Mouse (Mus musculus) testis, adult 2 months (tissue): ENCODE measurements around the gene Dock10. TPM values are rescaled to one million over a fixed set of nuclear protein-coding genes. Genes with fewer than 3 reads are reported as not detected.

ENCODE experiments used
- H3K27ac ChIP-seq: fragments of 200-500 bp; 2 replicates; pipeline ENCODE4 v1.5.1; 2012; ENCODE audit warnings: low read depth, low read length; ENCODE audit not compliant: control insufficient read depth, insufficient read depth
- H3K27me3 ChIP-seq: fragments of 200-500 bp; 2 replicates; pipeline ENCODE4 v1.6.1; 2012; ENCODE audit warnings: mild to moderate bottlenecking, low read length, moderate library complexity; ENCODE audit not compliant: control insufficient read depth, insufficient read depth
- H3K36me3 ChIP-seq: fragments of 200-500 bp; 2 replicates; pipeline ENCODE4 v1.6.1; 2012; ENCODE audit warnings: mild to moderate bottlenecking, low read length; ENCODE audit not compliant: control insufficient read depth, insufficient read depth
- H3K4me1 ChIP-seq: fragments of 200-500 bp; 2 replicates; pipeline ENCODE4 v1.6.1; 2012; ENCODE audit warnings: low read length; ENCODE audit not compliant: control insufficient read depth, insufficient read depth
- H3K4me3 ChIP-seq: fragments of 200-500 bp; 2 replicates; pipeline ENCODE4 v1.5.1; 2012; ENCODE audit warnings: low read depth, mild to moderate bottlenecking, low read length, moderate library complexity, mixed read lengths; ENCODE audit not compliant: control insufficient read depth
- CTCF ChIP-seq: fragments of 200-500 bp; IDR thresholded peaks from 2 replicates; pipeline ENCODE4 v1.5.1; 2012; ENCODE audit warnings: low read depth, mild to moderate bottlenecking, inconsistent platforms, low read length, moderate library complexity; ENCODE audit not compliant: control insufficient read depth, insufficient read depth, insufficient replicate concordance
- POLR2A ChIP-seq: fragments of 200-500 bp; IDR thresholded peaks from 2 replicates; pipeline ENCODE4 v1.6.1; 2012; ENCODE audit warnings: low read depth, mild to moderate bottlenecking, inconsistent platforms, low read length, moderate library complexity; ENCODE audit not compliant: control insufficient read depth
- polyA plus RNA-seq: library from polyadenylated mRNA; depleted of rRNA; stranded (reverse); fragments of >200 nt; gene quantifications from 2 replicates; pipeline ENCODE4 v1.2.3, GENCODE M21; 2012

The Dock10 gene
- polyA plus RNA-seq, 1 experiment, result 0.19 TPM

DNA sequence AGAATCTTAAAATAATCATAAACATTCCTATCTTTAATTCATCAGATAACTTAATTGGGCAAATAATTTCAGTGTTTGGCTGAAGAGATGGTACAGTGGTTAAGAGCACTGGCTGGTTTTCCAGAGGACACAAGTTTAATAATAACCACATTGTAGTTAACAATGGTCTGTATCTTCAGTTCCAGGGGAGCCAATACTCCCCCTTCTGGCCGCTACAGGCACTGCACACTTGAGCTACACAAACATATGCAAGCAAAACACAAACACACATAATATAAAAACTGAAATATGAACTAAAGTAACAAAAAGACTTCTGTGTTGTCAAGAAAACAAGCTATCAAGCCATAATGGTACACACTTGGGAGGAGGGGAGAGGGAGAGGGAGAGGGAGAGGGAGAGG, 102.5 kb downstream of the Dock10 start:
- no peak; the same call in 1 of the 2 replicates for TF ChIP-seq CTCF
- TF ChIP-seq POLR2A, result no peak
- Histone ChIP-seq H3K4me3 (no peak overlapping the region), H3K27ac (no peak overlapping the region), H3K36me3 (no peaks in the 10 kb centered on the region), H3K4me1 (no peaks in the 10 kb centered on the region), H3K27me3 (no peaks in the 10 kb centered on the region)

DNA sequence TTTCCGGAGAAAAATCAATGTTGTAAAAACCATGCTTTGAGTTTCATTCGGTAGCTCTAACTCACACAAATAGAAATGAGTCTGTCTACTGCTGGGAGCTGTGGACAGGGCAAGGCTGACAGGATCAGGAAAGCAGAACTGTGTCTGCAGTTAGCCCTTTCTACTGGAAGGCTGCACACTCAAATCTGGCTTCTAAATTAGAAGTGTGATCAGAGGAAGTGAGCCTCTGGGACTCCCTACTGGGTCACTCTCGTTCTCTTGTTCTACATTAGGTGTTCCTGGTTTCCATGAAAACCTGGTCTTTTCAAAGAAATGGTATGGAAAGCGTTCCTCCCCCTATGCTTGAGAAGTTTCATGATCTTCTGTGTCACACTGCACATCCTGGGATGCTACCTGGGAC, 103.1 kb downstream of the Dock10 start:
- Histone ChIP-seq H3K4me1 (no peaks in the 10 kb centered on the region), H3K27ac (no peak overlapping the region), H3K4me3 (no peak overlapping the region), H3K27me3 (no peaks in the 10 kb centered on the region), H3K36me3 (no peaks in the 10 kb centered on the region)
- TF ChIP-seq POLR2A, result no peak
- no peak for TF ChIP-seq CTCF

DNA sequence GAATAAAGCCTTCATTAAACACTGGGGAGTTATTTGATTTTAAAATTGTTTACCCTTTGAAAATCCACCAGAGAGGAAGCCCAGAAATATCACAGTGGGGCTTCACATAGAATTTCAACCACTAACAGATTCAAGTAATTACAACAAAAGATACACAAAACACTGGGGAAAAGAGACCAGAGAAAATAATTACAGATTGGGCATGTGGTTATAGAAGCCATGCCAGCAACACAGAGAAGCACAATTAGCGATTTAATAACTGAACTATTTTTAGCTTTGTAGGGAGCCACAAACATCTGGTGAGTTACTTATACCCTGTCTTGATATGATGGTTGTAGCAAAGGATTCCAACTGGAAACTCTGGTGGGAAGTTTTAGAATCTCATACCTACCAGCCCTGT, 104.2 kb downstream of the Dock10 start:
- no peak for TF ChIP-seq POLR2A
- TF ChIP-seq CTCF, result no peak
- no peaks in the 10 kb centered on the region for H3K27me3 ChIP-seq

DNA sequence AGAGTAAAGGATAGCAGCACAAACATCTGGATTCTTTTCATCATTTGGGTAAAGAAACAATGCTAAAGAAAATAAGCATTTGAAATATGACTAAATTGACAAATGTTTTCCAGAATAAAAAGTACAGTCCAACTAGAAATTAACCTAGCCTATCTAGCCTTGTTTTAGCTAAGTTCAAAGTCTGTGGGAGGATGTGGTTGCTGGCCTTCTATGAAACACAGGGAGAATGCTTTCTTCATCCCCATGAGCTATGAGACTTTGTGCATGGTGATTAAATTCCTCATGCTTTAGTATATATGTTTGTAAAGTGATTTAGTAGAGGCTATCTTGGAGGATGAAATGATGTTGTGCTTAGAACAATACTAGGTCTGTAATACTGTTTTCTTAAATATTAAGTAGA, 105.5 kb downstream of the Dock10 start:
- Histone ChIP-seq H3K4me1 (no peaks in the 10 kb centered on the region), H3K4me3 (no peak overlapping the region), H3K27me3 (no peaks in the 10 kb centered on the region), H3K36me3 (no peaks in the 10 kb centered on the region), H3K27ac (no peak overlapping the region)
- TF ChIP-seq POLR2A (no peak), CTCF (no peak)

More for the DNA sequence above, 104.2 kb downstream of the Dock10 start:
- Histone ChIP-seq H3K4me3 (no peak overlapping the region), H3K27ac (no peak overlapping the region), H3K36me3 (no peaks in the 10 kb centered on the region), H3K4me1 (no peaks in the 10 kb centered on the region)

DNA sequence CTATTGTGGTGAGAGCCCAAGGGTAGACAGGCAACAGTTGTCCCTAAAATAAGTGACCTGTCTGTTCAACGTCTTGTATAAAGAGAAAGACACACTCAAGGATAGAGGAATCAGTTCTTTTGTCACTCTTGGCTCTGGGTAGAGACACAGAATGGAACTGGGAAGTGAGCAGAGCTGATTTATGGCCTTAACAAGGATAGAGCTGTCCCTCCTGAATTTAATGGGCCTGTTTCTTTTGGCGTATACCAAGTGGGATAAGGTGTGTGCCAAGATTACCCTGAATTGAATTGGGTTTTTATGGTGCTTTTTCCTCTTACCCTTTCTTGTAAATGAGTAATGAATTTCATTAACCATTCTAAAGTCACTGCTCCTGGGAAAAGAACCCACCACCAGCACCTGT, 106.2 kb downstream of the Dock10 start:
- Histone ChIP-seq H3K4me1 (no peaks in the 10 kb centered on the region), H3K27ac (no peak overlapping the region), H3K4me3 (no peak overlapping the region), H3K36me3 (no peaks in the 10 kb centered on the region), H3K27me3 (no peaks in the 10 kb centered on the region)
- TF ChIP-seq CTCF, result no peak
- no peak for TF ChIP-seq POLR2A

DNA sequence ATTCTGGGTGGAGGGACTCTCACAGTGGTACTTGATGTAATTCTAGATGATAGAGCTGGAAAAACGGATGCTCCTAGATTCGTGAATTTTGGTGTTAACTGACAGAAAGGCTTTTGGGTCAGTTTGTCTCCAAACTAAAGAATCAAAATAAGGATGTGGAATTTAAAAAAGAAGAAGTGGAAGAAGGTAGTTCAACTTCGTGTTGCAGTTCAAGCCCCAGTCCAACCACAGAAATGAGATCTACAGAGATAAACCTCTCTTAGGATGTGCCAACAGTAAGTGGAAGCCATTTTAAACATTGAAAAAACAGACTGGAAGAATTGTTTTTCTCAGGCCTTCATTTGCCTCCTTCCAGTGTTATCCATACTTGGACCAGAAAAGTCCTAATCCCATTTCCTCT, 111.7 kb downstream of the Dock10 start:
- TF ChIP-seq POLR2A (no peak), CTCF (no peak)
- no peak overlapping the region for H3K4me3 ChIP-seq
- H3K36me3 ChIP-seq, result no peaks in the 10 kb centered on the region
- H3K27ac ChIP-seq, result no peak overlapping the region
- no peaks in the 10 kb centered on the region for H3K27me3 ChIP-seq
- no peaks in the 10 kb centered on the region for H3K4me1 ChIP-seq

DNA sequence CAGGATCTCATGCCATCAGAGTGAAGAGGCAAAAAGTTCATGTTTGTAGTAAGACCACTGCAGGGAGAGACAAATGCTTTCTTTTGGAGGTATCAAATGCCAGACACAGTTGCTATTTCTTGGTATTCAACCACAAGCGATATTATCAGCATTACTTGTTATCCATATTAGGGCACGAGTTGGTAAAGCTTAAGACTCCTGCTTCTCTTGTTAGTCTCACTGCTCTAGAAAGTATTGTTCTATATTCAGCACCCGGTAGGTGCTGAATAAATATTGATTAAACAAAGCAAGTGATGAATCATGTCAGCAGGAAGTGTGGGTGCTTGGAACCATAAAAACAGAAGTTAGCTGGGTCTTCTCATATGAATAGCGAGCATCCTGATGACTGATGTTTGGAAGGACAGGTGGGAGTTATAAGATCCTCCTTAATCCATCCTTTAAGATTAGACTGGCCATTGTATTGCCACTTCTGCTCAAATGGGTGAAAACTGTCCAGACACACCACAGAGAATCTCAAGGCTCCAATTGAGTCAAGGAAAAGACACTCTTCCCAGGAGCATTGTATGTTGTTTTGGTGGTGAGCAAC, 114.4 kb downstream of the Dock10 start:
- no peaks in the 10 kb centered on the region for H3K36me3 ChIP-seq
- no peaks in the 10 kb centered on the region for H3K4me1 ChIP-seq
- H3K27ac ChIP-seq, result no peak overlapping the region
- TF ChIP-seq CTCF (no peak), POLR2A (no peak)
- no peaks in the 10 kb centered on the region for H3K27me3 ChIP-seq
- H3K4me3 ChIP-seq, result no peak overlapping the region

DNA sequence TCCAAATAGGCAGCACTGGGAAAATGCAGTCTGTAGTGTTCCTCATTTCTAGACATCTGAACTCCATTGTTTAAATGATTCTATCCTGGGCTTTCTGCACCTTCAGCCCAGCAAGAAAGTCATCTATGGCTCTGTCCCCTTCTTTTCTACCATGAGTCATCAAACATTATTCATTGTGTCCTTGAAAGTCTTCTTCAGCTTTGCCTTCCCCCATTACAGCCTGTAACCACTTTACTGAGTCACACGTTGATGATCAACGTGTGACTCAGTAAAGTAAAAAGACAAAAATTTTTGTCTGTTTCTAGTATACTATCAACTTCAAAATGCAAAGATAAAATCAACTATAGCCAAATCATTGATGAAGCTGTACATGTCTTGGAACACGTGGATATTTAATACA, 116.5 kb downstream of the Dock10 start:
- TF ChIP-seq CTCF (no peak), POLR2A (no peak)
- H3K27me3 ChIP-seq, result no peaks in the 10 kb centered on the region
- no peaks in the 10 kb centered on the region for H3K36me3 ChIP-seq
- no peaks in the 10 kb centered on the region for H3K4me1 ChIP-seq
- H3K4me3 ChIP-seq, result no peak overlapping the region
- H3K27ac ChIP-seq, result no peak overlapping the region
